ENCODE assay signal across 19 mouse cellular contexts in the genomic region with DNA sequence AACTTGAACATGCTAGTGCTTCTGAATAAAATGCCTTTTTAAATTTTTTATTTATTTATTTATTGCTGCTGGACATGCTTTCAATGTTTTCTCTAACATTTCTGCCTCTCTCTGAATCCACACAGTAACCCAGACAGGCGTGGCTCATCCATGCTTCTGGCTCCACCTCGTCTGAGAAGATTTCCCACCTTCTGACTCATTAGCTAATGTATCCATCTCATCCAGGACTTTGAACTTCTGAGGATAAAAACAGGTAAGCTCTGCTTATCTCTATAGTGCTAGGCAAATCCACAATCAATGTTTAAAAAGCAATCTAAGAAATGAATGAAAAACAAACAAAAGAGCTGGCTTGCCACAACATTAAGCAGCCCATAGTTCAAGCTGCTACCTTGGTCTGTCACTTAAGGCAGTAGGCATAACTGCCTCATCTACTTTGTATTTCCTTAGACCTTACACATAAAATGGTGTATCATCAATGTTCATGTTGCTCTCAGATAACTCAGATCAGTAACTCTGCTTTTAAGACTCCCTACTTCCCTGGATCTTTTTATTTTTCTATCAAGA.
"Had no signal": no experiment of that assay in that cellular context is flagged by ENCODE, and none has a peak within 500 bp of the region (broad histone marks: within the 10 kb centered on the region; RNA-seq: fewer than 3 reads in every experiment).

No protein-coding gene starts in this region.

- H3K9me3 ChIP-seq: limb, embryonic 10.5 days; limb, embryonic 13.5 days; liver, embryonic 13.5 days; midbrain, embryonic 12.5 days; midbrain, embryonic 15.5 days; neural tube, embryonic 13.5 days had no signal

- H3K4me1 ChIP-seq: limb, embryonic 10.5 days; limb, embryonic 13.5 days; liver, embryonic 13.5 days; midbrain, embryonic 12.5 days; midbrain, embryonic 15.5 days; neural tube, embryonic 13.5 days had no signal

- H3K4me2 ChIP-seq: limb, embryonic 13.5 days; liver, embryonic 13.5 days; lung, embryonic 14.5 days; midbrain, embryonic 12.5 days; midbrain, embryonic 15.5 days; neural tube, embryonic 13.5 days had no signal

- H3K36me3 ChIP-seq: limb, embryonic 10.5 days; limb, embryonic 13.5 days; liver, embryonic 13.5 days; midbrain, embryonic 12.5 days; midbrain, embryonic 15.5 days; neural tube, embryonic 13.5 days had no signal

- DNase-seq: kidney, adult 11 months; kidney, adult 9 months; kidney, postnatal 14 days; layer of hippocampus, postnatal 36 days; liver; liver, embryonic 13.5 days; lung, embryonic 14.5 days; retina, postnatal 1 day; right cerebral cortex, postnatal 25 days; thymus, adult 2 months; thymus, postnatal 25 days had no signal

- H3K4me3 ChIP-seq: left cerebral cortex, adult 2 months; limb, embryonic 10.5 days; limb, embryonic 13.5 days; liver, embryonic 13.5 days; midbrain, embryonic 12.5 days; midbrain, embryonic 15.5 days; neural tube, embryonic 13.5 days had no signal

- H3K27ac ChIP-seq: left cerebral cortex, adult 2 months; limb, embryonic 10.5 days; limb, embryonic 13.5 days; liver, embryonic 13.5 days; macrophage; midbrain, embryonic 12.5 days; midbrain, embryonic 15.5 days; neural tube, embryonic 13.5 days had no signal

- H3K27me3 ChIP-seq: limb, embryonic 13.5 days; liver, embryonic 13.5 days; midbrain, embryonic 12.5 days; midbrain, embryonic 15.5 days; neural tube, embryonic 13.5 days had no signal

- H3K9ac ChIP-seq: limb, embryonic 13.5 days; liver, embryonic 13.5 days; lung, embryonic 14.5 days; midbrain, embryonic 12.5 days; midbrain, embryonic 15.5 days; neural tube, embryonic 13.5 days had no signal

- ATAC-seq: lung, postnatal 0 days; midbrain, embryonic 15.5 days had no signal
